Mouse (Mus musculus): Measurements from ENCODE around the gene Rsbn1.
A peak's percentile ranks its signal among the peaks of the same experiment; 100 is the strongest.

Gene Rsbn1

GRCm38 (mm10) chr3:103914010-103914669 is at the start of gene Rsbn1:
Gene Rsbn1 (plus strand): TSS chr3:103914120.
- peak; percentile 95 for DNase-seq

- no peak for DNase-seq
These were observed 49.7 kb upstream of the Rsbn1 start for GRCm38 (mm10) chr3:103864200-103864599.

GRCm38 (mm10) chr3:103867424-103867971 is 46.4 kb upstream of the Rsbn1 start:
- no peak for DNase-seq

GRCm38 (mm10) chr3:103868008-103868407 is 45.9 kb upstream of the Rsbn1 start:
- DNase-seq: no peak

- no peak for DNase-seq
These were observed 41.2 kb upstream of the Rsbn1 start for GRCm38 (mm10) chr3:103872663-103873098.

- no peak for DNase-seq
These were observed 39.6 kb upstream of the Rsbn1 start for GRCm38 (mm10) chr3:103874329-103874728.

- no peak for DNase-seq
These were observed 28.0 kb upstream of the Rsbn1 start for GRCm38 (mm10) chr3:103885946-103886345.

- peak; percentile 72 for DNase-seq
These were observed 26.3 kb upstream of the Rsbn1 start for GRCm38 (mm10) chr3:103887581-103887980.

GRCm38 (mm10) chr3:103893374-103893773 is 20.5 kb upstream of the Rsbn1 start:
- DNase-seq: no peak

GRCm38 (mm10) chr3:103904705-103905104 is 9.2 kb upstream of the Rsbn1 start:
- peak; percentile 54 for DNase-seq

- no peak for DNase-seq
These were observed 6.4 kb upstream of the Rsbn1 start for GRCm38 (mm10) chr3:103907335-103908030.

- no peak for DNase-seq
These were observed 5.1 kb upstream of the Rsbn1 start for GRCm38 (mm10) chr3:103908781-103909180.

- DNase-seq: peak; percentile 11
These were observed 414 bp upstream of the Rsbn1 start for GRCm38 (mm10) chr3:103913451-103913961.

- peak; percentile 48 for DNase-seq
These were observed 1.0 kb downstream of the Rsbn1 start for GRCm38 (mm10) chr3:103914732-103915508.

GRCm38 (mm10) chr3:103915509-103915896 is 1.6 kb downstream of the Rsbn1 start:
- no peak for DNase-seq

- DNase-seq: no peak
These were observed 2.4 kb downstream of the Rsbn1 start for GRCm38 (mm10) chr3:103916205-103916838.

GRCm38 (mm10) chr3:103916839-103917237 is 2.9 kb downstream of the Rsbn1 start:
- DNase-seq: no peak

GRCm38 (mm10) chr3:103920094-103920493 is 6.2 kb downstream of the Rsbn1 start:
- DNase-seq: no peak

GRCm38 (mm10) chr3:103925302-103925701 is 11.4 kb downstream of the Rsbn1 start:
- DNase-seq: no peak

GRCm38 (mm10) chr3:103927511-103927910 is 13.6 kb downstream of the Rsbn1 start:
- peak; percentile 9 for DNase-seq

- no peak for DNase-seq
These were observed 31.1 kb downstream of the Rsbn1 start for GRCm38 (mm10) chr3:103944794-103945562.

- no peak for DNase-seq
These were observed 34.7 kb downstream of the Rsbn1 start for GRCm38 (mm10) chr3:103948666-103949065.
